Mouse (Mus musculus) CD8-positive naive resting alpha-beta T cell, adult 2 months (primary cell): ENCODE results near the gene Per3.
"Not testable (repeated sequence)": the region's sequence is repeated elsewhere in the genome, so short reads cannot be mapped to it uniquely, and the experiment has no call there.

Experiments used
- DNase-seq, 2 experiments: peaks; one replicate each; pipeline ENCODE4 v3.0.0; 2022; ENCODE audit warnings: low read depth in 2 of 2, low spot score in 2 of 2

Per3 gene

DNA sequence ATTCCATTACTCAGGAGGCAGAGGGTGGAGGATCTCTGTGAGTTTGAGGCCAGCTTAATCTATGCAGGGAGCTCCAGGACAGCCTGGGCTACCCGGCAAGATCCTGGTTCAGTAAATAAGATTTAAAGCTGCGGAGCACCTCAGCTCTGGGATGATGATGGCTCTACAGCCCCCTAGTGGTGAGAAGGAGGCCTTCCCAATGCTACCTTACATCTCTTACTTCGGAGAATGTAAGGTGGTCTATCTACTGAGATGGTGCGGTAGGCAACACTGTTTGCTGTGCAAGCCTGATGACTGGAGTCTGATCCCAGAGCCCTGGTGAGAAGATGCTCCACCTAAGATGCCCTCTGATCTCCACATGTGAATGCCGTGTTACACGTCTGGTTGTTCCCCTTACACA lies 17.5 kb downstream of the Per3 start:
- peak in 1 of 2 experiments; percentile 19 for DNase-seq

DNA sequence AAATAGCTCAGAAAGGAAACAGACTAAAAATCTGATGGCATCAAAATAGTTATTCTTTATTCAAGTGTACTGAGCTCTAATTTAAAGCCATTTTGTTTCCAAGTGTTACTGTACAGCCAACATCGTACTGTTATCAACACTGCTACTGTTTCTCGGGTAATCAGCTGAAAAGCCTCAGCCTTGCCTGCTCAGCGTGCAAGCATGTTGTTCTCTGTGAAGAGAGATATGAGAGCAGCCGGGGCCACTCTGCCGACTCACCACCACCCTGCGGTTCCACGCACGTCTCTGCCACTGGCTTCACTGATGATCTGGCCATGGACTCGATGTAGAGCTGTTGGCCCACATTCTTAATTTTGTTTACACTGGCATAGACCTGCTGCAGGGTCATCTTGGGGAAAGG lies 20.3 kb downstream of the Per3 start:
- no peak for DNase-seq

DNA sequence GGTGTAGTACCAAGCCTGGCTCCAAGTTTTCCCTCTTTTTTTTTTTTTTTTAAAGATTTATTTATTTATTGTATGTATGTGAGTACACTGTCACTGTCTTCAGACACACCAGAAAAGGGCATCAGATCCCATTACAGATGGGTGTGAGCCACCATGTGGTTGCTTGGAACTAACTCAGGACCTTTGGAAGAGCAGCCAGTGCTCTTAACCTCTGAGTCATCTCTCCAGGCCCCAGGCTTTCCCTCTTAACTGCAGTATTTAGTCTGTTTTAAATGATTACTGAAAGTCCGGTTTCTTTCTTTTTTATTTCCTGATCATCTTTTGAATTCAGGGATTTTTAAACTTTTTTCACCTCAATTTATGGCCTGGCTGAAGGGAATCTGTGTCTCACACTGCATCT lies 27.1 kb downstream of the Per3 start:
- DNase-seq = not testable (repeated sequence)

DNA sequence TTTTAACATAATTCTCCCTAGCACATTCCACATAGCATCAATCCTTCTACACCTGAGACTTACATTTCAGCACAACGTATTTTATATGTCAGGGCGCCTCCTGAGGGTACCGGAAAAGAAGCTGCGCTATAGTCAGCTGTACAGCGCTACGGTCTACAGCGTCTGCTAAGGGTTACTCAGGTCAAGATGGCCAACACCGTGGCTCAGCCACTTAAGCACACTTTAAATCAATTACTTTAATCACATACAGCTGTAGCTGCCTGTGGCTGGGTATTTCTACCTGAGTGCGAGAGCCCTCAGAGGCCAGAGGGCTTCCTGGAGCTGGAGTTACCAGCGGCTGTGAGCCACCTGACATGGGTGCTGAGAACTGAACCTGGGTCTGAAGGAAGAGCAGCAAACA lies 28.5 kb downstream of the Per3 start:
- DNase-seq = no peak

DNA sequence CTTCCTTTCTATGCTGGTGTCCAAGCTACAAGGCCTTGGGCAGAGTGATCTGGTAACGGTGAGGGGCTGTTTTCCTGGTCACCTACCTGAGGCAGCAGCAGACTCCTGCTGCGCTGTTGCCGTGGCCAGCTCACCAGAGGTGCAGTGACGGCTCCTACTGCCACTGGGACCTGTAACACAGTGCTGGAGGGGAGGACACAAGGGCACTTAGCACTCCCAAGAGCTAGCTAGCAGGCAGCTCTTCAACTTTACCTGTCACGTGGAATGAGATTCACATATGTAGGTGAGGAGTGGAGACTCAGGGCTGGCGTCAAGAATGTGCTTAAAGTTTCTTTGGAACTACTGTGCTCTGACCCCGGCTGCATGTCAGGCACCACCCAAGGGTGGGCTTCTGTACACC lies 34.1 kb downstream of the Per3 start:
- DNase-seq = no peak

DNA sequence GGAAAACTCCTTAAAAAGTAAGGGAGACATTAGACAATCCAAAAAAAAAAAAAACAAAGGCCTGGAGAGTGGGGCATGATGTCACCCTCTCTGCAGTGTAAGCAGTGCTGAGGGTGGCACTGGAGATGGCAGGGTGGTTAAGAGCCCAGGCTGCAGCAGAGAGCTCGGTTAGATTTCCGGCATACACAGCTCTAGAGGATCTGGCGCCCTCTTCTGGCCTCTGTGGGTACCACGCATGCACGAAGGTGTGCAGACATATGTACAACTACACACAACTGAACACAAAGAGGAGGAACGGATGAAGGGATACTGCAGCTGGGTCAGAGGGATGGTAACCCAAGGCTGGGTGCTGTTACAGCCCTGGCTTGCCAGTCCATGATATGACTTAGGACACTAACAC lies 37.5 kb downstream of the Per3 start:
- DNase-seq = peak; percentile 20 to 43

DNA sequence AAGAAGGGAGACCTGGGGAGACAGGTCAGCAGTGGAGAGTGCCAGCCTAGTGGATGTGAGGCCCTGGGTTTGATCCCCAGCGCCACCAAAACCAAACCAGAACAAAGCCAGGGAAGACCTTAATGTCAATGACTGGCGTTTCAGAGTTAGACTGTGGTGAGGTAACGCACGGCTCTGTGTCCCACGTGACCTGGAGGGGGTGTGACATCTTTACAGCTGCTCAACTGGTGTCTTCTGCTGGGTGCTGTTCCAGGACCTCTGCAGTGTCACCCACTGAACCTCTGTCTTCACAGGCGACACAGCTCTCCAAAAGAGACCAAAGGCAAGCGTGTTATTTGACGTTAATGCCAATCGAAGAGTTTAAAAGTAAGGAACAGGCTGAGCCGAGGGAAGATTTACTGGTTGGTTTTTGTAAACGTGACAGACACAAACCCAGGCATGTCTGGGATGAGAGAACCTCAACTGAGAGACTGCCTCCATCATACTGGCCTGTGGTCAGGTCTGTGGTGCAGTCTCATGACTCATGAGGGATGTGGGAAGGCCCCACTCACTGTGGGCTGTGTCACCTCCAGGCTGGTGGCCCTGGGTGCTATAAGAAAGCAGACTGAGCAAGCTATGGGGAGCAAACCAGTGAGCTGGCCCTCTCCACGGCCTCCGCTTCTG lies 38.7 kb downstream of the Per3 start:
- DNase-seq = peak in 1 of 2 experiments; percentile 9

DNA sequence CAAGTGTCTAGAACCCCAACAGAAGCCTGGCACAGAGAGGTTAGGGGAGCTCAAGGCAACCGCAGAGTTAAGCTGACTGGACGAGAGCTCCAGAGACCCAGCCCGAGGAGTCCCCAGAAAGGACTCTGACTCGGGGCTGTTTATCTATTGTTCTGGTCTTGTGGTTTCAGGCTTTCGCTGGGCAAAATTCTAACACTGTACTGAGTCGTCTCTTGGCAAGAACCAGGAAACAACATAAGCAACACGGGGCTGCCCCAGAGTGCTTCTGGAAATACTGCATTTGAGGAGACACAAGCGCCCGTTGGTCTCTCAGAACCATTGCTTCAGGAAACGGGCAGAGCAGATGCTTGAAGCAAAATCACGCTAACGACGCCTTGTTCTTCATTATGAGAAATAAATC lies 43.1 kb downstream of the Per3 start:
- DNase-seq = no peak

DNA sequence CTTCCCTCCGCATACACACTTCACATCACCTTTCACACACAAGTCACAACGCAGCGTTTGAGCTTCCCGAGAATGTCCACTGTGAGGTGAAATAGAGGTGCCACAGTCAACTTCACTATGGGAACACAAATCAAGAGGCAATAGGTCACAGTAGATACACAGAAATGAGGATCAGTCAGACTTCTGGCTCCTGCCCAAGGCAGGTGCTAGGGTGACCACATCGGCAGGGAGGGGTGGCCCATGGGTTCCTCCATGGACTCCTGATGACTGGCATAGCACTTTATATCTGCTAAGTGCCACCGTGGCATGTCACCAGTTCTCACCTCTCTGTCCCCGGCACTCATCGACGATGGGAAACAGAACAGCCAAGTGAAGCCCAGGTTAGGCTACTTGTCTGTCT lies 45.8 kb downstream of the Per3 start:
- DNase-seq = no peak

DNA sequence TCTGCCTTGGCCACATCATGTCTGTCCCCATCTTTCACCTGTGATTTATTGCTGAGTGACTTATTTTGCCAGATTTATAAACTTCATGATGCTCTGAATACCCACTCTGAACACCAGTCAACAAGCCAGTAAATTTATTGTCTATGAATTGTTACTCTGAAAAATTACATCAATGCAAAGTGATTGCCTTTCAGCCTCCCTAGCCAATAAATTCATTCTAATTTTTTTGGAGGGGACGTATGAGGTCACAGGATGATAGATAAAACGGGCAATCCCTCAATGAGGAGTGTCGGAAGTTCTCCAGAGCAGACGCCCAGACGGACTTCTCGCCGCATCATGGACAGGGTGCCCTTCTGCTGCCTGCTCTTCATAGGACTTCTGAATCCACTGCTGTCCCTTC lies 47.7 kb downstream of the Per3 start, which contains the start of gene Uts2:
Uts2 (plus strand) TSS at position 301 of the 400 bp plus-strand sequence.
- no peak for DNase-seq

DNA sequence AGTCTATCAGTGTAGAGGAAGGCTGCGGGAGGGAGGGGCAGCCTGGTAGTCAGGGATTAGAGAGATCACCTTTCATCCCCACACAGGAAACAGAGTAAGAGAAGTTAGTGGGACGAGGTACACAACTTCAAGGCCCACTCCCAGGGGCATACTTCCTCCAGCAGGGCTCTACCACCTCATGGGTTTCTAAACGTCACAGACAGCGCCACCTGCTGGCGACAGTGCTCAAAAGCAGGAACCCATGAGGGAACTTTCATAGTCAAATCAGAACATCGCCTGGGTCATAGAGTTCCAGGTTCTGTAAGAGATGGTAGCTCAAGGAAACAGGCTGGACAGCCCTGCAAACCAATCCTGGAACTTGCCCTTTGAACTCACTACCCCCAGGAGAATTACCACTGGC lies 54.3 kb downstream of the Per3 start:
- DNase-seq = peak in 1 of 2 experiments; percentile 32

DNA sequence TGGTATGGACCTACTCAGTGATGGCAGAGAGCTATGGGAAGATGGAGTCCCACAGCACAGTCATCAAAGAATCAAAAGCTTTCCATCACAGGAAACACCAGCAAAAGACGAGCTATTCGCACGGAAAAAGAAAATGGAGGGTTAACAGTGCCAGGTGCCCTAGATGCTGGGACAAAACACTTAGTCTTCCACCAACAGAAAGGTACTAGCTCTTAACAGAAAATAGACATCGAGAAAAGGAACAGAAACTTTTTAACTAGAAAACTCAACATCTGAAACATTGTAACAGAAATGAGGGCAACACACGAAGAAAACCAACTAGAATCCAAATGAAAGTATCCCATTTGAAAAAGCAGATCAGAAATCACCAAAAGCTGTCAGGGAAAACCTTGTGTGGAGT lies 64.3 kb downstream of the Per3 start:
- no peak for DNase-seq

DNA sequence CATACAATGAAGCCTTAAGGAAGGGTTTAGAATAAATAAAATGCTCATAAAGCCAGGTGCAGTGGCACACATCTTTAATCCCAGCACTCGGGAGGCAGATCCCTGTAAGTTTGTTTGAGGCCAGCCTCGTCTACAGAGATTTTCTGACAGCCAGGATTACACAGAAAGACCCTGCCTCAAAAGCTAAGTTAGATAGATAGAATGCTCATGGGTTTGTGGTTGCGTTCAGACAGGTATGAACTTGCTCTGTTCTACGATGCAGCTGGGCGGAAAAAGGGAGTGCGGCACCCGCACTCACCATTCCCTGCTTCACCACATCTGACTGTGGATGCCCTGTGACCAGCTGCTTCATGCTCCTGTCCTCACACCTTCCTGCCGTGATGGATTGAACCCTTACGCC lies 65.0 kb downstream of the Per3 start:
- no peak for DNase-seq

DNA sequence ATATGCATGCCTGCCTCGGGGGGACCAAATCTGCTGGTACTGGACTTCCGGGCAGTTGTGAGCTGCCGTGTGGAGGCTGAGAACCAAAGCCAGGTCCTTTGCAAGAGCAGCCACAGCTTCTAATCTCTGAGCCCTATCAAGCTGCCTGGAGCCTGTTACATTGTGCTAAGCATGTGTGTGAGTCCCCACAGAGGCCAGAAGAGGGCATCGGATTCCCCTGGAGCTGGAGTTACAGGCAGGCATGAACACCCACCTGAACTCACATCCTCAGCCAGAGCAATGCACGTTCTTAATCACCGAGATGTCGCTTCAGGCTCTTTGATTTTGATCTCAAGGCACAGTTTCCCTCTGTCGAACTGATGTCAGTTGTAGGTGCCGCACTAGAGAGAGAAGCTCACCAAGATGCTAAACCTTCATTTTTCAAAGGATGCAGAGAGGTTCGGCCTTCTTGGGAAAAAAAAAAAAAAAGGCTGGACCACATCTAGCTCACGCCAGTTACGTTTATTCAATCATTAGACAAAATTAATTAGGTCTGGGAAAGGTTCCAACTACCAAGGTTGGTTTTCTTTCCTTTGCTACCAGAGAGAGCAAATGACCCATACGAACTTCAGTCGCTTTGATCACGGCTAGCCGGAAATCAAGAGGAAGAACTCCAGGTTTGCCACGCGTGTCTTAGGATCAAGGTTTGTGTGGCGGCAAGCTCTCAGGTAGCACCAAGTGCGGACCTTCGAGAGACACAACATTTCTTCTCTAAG lies 66.1 kb downstream of the Per3 start:
- no peak for DNase-seq

DNA sequence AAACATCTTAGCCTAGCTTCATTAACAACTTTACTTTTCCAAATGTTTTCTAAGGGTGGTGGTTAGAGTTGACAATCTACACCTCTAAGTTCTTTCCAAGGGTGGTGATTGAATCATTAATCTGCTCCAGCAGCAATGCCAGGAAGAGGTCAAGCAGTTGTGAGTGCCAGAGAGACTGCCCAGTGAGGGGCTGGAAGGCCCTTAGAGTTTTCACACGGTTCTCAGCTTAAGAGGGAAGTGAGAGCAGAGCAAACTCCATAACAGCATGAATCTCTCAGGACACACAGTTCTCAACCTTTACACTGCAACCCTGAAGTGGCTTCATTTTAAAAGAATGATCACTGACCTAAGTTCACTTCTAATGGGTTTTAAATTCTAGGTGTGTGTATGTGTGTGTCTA lies 69.3 kb downstream of the Per3 start:
- no peak for DNase-seq

DNA sequence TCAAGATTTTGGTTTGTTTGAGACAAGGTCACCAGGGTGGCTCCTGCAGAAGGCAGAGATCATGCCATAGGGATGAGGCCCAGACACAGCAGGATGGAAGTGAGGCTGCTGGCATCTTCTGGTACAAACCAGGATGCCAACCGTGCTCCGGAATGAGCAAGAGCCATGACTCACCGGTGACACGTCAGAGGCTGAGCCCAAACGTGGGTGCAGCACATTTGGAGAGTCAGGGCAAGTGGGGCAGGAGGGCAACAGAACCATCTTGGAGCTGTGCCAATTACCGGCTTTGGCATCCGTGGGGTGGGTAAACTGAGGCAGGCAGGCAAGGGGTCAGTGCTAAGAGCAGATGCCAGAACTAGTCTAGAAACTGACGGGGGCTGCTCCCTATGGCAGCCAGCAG lies 71.2 kb downstream of the Per3 start:
- DNase-seq = no peak

DNA sequence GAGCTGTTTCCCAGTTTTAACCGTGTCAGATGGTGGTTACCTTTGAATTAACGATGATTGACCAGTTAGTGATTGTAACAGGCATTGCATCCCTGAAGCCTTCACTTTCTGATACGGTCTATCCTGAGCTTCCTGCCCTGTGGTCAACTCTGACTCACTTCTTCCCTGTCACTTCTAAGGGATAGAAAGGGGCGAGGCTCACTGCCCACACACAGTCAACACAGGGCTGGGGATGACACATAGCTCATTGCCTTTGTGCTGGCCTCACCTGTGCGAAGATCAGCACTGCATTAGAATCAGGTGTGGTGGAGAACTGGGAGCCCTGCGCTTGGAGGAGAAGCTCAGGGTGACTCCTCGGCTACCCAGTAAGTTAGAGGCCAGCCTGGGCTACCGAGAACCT lies 75.5 kb downstream of the Per3 start:
- DNase-seq = no peak

DNA sequence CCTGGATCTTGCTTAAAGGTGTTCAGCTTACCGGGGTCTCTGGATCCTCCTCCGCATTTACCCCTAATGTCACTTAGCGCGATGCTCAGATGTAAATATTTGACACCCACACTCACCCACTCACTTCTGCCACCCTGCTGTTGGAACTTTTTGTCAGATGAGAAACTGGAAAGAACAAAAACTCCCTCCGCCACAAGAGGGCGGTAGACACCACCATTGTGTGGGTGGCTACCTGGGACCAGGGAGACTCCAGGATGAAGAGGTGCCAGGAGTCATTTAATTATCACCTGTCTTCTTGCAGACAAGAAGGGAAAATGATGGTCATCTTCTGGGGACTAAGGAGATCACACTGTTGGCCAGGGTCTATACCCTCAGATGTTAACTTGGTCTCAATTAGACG lies 77.9 kb downstream of the Per3 start:
- DNase-seq = peak; percentile 50 to 62

DNA sequence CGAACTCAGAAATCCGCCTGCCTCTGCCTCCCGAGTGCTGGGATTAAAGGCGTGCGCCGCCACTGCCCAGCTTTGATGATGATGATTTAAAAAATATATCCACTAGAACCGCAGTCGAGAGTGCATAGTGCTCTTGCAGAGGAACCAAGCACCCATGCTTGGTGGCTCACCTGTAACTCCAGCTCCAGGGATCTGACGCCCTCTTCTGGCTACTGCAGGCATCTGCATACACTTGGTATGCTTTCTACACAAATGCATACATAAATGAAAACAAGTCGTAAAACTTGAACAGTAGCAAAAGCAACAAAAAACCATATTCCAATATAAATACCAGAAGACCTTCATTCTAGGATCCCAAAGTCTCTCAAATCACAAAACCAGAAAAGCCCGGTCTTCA lies 78.9 kb downstream of the Per3 start:
- DNase-seq = peak in 1 of 2 experiments; percentile 10

DNA sequence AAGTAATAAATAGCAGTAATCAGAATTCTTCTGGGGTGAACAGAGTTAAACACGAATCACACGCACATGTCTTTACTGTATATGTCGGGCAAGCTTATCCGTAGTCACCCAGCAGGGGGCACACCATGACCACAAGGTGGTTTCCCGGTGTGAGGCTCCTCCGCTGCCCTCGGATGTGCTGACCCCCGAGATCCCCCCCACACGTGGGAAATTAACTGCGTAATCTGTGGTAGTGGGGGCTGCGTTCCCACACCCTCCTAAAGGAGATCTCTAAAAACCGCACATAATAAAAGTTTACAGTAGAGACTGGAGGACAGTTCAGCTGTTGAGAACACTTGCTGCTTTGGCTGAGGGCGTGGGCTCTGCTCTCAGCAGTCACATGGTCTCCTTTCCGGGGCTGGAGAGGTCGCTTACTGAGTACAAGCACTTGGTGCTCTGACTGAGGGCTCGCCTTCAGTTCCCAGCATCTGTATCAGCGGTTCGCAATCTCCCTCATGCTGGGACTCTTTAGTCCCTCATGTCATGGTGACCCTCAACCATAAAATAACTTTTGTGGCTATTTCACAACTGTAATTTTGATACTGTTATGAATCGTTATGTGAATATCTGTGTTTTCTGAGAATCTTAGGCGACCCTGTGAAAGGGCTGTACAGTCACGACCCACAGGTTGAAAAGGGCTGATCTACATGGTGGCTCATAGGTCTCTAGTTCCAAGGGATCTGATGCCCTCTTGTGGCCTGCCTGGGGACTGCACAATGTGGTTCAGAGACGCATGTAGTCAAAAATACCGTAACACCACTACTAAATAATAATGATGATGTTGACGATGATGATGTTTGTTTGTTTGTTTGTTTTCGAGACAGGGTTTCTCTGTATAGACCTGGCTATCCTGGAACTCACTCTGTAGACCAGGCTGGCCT lies 79.6 kb downstream of the Per3 start:
- peak; percentile 85 to 94 for DNase-seq

DNA sequence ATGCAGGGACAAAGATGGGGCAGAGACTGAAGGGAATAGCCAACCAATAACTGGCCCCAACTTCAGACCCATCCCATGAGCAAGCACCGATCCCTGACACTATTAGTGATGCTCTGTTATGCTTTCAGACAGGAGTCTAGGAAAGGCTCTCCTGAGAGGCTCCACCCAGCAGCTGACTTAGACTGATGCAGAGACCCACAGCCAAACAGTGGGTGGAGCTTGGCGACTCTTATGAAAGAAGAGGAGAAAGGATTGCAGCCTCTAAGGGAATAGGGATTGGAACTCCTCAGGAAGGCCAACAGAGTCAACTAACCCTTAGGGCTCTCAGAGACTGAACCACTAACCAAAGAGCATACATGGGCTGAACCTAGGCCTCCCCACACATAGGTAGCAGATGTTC lies 80.8 kb downstream of the Per3 start:
- no peak for DNase-seq

DNA sequence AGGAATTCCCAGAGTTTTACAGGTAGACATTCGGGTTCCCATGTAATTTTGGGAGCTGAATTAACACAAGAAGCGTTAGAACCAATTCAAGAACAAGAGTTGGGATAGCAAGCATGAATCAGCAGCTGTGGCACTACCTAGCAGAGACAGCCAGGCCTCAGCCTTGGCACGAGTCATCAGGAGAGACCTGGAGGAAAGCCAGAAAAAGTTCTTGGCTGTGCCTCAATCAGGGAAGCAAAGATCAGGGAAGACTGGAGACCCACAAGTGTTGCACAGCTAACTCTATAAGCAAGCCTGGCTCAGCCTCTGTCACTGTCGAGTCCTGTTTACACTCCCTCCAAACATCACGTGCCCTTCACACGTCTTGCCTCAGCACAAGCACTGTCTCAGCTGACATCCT lies 82.2 kb downstream of the Per3 start:
- DNase-seq = no peak
